Mouse (Mus musculus): Measurements from ENCODE around the gene Muc5ac. TPM values are rescaled to one million over a fixed set of nuclear protein-coding genes. Genes with fewer than 3 reads are reported as not detected.

The Muc5ac gene
- total and polyA plus RNA-seq, 3 experiments = not detected

DNA sequence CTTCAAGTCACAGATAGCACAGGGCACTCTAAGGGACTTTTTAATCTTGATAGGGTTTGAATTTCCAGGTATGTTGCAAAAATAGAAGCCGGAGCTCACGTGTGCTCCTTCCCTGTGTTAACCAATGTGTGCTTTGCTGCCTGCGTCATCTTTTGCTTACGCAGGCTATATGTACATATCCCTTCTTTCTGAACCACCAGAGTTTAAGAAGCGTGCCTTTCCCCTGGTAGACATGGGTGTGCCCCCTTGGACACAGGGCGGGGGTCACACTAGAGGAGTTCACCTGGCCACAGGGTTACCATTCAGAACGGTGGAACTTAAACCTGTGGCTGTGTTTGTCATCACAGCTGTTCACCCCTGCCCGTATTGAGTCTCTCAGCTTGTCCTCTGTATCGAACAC lies 35.6 kb downstream of the Muc5ac start:
- Histone ChIP-seq H3K27me3 (replicated peaks) (peaks cover 90% of the 10 kb centered on the region), H3K27ac (ENCODE audit: insufficient read depth, low read depth) (no peak overlapping the region), H3K4me3 (replicated peaks in 1 of 3; ENCODE audit: low read depth in 2 of 3, low read length in 2 of 3, poor library complexity in 1 of 3) (no peak overlapping the region), H3K79me2 (replicated peaks; ENCODE audit: control insufficient read depth, extremely low read depth, insufficient read depth, poor library complexity, severe bottlenecking) (no peaks in the 10 kb centered on the region), H3K4me2 (ENCODE audit: insufficient read depth, low read depth, poor library complexity, severe bottlenecking) (no peak overlapping the region), H3K4me1 (ENCODE audit: control insufficient read depth in 1 of 2, insufficient read depth in 2 of 2) (no peaks in the 10 kb centered on the region), H3K9me3 (replicated peaks; ENCODE audit: low read length) (no peaks in the 10 kb centered on the region), H3K9ac (ENCODE audit: insufficient read depth, low read depth) (no peak overlapping the region), H3K36me3 (replicated peaks in 1 of 2; ENCODE audit: control insufficient read depth in 1 of 2, insufficient read depth in 1 of 2, low read length in 1 of 2) (no peaks in the 10 kb centered on the region)
- DNase-seq (ENCODE audit: extremely low read depth) = no peak
- TF ChIP-seq HCFC1 (IDR thresholded peaks at IDR 0.05; ENCODE audit: low read depth, low read length) (no peak), SMC3 (IDR thresholded peaks at IDR 0.05; ENCODE audit: low read depth, low read length) (no peak), POLR2AphosphoS2 (IDR thresholded peaks at IDR 0.05; ENCODE audit: low read depth, low read length) (no peak), MAZ (IDR thresholded peaks at IDR 0.05; ENCODE audit: low read depth, low read length) (no peak), ZKSCAN1 (IDR thresholded peaks at IDR 0.05; ENCODE audit: borderline replicate concordance, low read depth, low read length) (no peak), MYC (IDR thresholded peaks at IDR 0.05; ENCODE audit: low read depth, low read length) (no peak), TBP (conservative IDR thresholded peaks at IDR 0.05; ENCODE audit: low read depth, low read length) (no peak), EP300 (IDR thresholded peaks at IDR 0.05; ENCODE audit: low read length) (no peak), RCOR1 (conservative IDR thresholded peaks at IDR 0.05; ENCODE audit: low read depth, low read length) (no peak), GABPA (IDR thresholded peaks at IDR 0.05; ENCODE audit: insufficient replicate concordance, low read depth, low read length) (no peak), CHD2 (IDR thresholded peaks at IDR 0.05; ENCODE audit: low read length) (no peak), TCF12 (IDR thresholded peaks at IDR 0.05; ENCODE audit: low read depth, low read length) (no peak), MEF2A (IDR thresholded peaks at IDR 0.05; ENCODE audit: borderline replicate concordance, low read depth, low read length) (no peak), MXI1 (IDR thresholded peaks at IDR 0.05; ENCODE audit: low read depth, low read length) (no peak), BHLHE40 (IDR thresholded peaks at IDR 0.05; ENCODE audit: low read depth, low read length) (no peak), CHD1 (IDR thresholded peaks at IDR 0.05; ENCODE audit: low read depth, low read length) (no peak), MAX (IDR thresholded peaks at IDR 0.05; ENCODE audit: low read length) (no peak), RAD21 (IDR thresholded peaks at IDR 0.05; ENCODE audit: low read depth, low read length) (no peak)
- in situ Hi-C loops (cut with MboI; ENCODE audit: low pct_ligation_motif_present, low pct_unique_long_range_greater_than_20kb, low sequenced_read_pairs) = no loop called here
- dilution Hi-C loops (cut with MboI; ENCODE audit: extremely low pct_ligation_motif_present, extremely low pct_unique_long_range_greater_than_20kb, low sequenced_read_pairs) = no loop called here

DNA sequence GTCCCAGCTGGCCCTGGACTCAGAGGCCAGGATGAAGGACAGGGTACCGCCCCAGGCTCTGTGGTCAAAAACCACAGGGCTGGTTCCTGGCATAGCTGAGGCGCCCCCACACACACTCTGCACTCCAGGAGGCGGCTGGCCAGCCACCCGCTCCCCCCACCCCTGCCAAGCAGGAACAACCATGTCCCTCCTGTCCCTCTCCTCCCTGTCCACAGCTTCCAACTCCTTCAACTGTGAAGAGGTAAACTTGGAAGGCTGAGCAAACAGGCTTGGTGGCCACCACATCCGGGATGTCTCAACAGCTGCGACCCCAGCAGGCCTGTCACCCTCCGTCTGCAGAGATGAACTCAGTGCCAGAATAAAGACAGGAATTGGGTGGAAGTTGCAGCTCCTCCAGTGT lies 47.2 kb downstream of the Muc5ac start:
- no peak for TF ChIP-seq MAX (IDR thresholded peaks at IDR 0.05; ENCODE audit: low read length)
- no peak for TF ChIP-seq JUND (conservative IDR thresholded peaks at IDR 0.05; ENCODE audit: low read depth, low read length)
- Histone ChIP-seq H3K4me3 (replicated peaks in 1 of 3; ENCODE audit: low read depth in 2 of 3, low read length in 2 of 3, poor library complexity in 1 of 3) (no peak overlapping the region), H3K79me2 (replicated peaks; ENCODE audit: control insufficient read depth, extremely low read depth, insufficient read depth, poor library complexity, severe bottlenecking) (no peaks in the 10 kb centered on the region), H3K27ac (ENCODE audit: insufficient read depth, low read depth) (no peak overlapping the region), H3K9ac (ENCODE audit: insufficient read depth, low read depth) (no peak overlapping the region), H3K9me3 (replicated peaks; ENCODE audit: low read length) (no peaks in the 10 kb centered on the region), H3K4me2 (ENCODE audit: insufficient read depth, low read depth, poor library complexity, severe bottlenecking) (no peak overlapping the region), H3K4me1 (ENCODE audit: control insufficient read depth in 1 of 2, insufficient read depth in 2 of 2) (no peaks in the 10 kb centered on the region), H3K36me3 (replicated peaks in 1 of 2; ENCODE audit: control insufficient read depth in 1 of 2, insufficient read depth in 1 of 2, low read length in 1 of 2) (no peaks in the 10 kb centered on the region), H3K27me3 (replicated peaks) (peaks cover 96% of the 10 kb centered on the region)
- no peak for DNase-seq (ENCODE audit: extremely low read depth)
- dilution Hi-C loops (cut with MboI; ENCODE audit: extremely low pct_ligation_motif_present, extremely low pct_unique_long_range_greater_than_20kb, low sequenced_read_pairs) (no loop called here), in situ Hi-C loops (cut with MboI; ENCODE audit: low pct_ligation_motif_present, low pct_unique_long_range_greater_than_20kb, low sequenced_read_pairs) (no loop called here)
